Mouse (Mus musculus): ENCODE data around the gene Thap3. TPM values are rescaled to one million over a fixed set of nuclear protein-coding genes. Genes with fewer than 3 reads are reported as not detected.

The Thap3 gene
- polyA plus RNA-seq, 1 experiment, result 20.0 TPM

GRCm38 (mm10) chr4:151975441-151975840, 13.4 kb downstream of the Thap3 start:
- Histone ChIP-seq H3K27me3 (ENCODE audit: control insufficient read depth, insufficient read depth, low read length, poor library complexity, severe bottlenecking) (no peaks in the 10 kb centered on the region), H3K36me3 (ENCODE audit: control insufficient read depth, insufficient read depth, low read length, poor library complexity, severe bottlenecking) (peaks cover 15% of the 10 kb centered on the region), H3K27ac (ENCODE audit: insufficient read depth, low read length) (no peak overlapping the region), H3K4me3 (ENCODE audit: low read depth, low read length) (no peak overlapping the region), H3K4me1 (ENCODE audit: control insufficient read depth, insufficient read depth, low read length) (peaks cover 5% of the 10 kb centered on the region), H3K9ac (ENCODE audit: low read depth, poor library complexity, severe bottlenecking) (no peak overlapping the region), H3K9me3 (replicated peaks; ENCODE audit: control insufficient read depth, insufficient read depth, low read length, poor library complexity, severe bottlenecking) (no peaks in the 10 kb centered on the region)
- TF ChIP-seq CTCF (IDR thresholded peaks at IDR 0.05; ENCODE audit: low read depth, low read length), result no peak
- no peak for TF ChIP-seq POLR2A (IDR thresholded peaks at IDR 0.05; ENCODE audit: insufficient read depth, low read length)
- no peak for TF ChIP-seq EP300 (IDR thresholded peaks at IDR 0.05; ENCODE audit: insufficient read depth, low read depth, low read length)

GRCm38 (mm10) chr4:151972221-151972967, 16.4 kb downstream of the Thap3 start:
- Histone ChIP-seq H3K9ac (ENCODE audit: low read depth, poor library complexity, severe bottlenecking) (no peak overlapping the region), H3K4me1 (ENCODE audit: control insufficient read depth, insufficient read depth, low read length) (peaks cover 10% of the 10 kb centered on the region), H3K27me3 (ENCODE audit: control insufficient read depth, insufficient read depth, low read length, poor library complexity, severe bottlenecking) (no peaks in the 10 kb centered on the region), H3K27ac (ENCODE audit: insufficient read depth, low read length) (no peak overlapping the region), H3K4me3 (ENCODE audit: low read depth, low read length) (no peak overlapping the region), H3K36me3 (ENCODE audit: control insufficient read depth, insufficient read depth, low read length, poor library complexity, severe bottlenecking) (peaks cover 6% of the 10 kb centered on the region; the same call in 1 of the 2 replicates), H3K9me3 (replicated peaks; ENCODE audit: control insufficient read depth, insufficient read depth, low read length, poor library complexity, severe bottlenecking) (no peaks in the 10 kb centered on the region)
- no peak for TF ChIP-seq EP300 (IDR thresholded peaks at IDR 0.05; ENCODE audit: insufficient read depth, low read depth, low read length)
- no peak for TF ChIP-seq POLR2A (IDR thresholded peaks at IDR 0.05; ENCODE audit: insufficient read depth, low read length)
- TF ChIP-seq CTCF (IDR thresholded peaks at IDR 0.05; ENCODE audit: low read depth, low read length), result peak; percentile 84

GRCm38 (mm10) chr4:151968204-151968921, 20.4 kb downstream of the Thap3 start:
- Histone ChIP-seq H3K9ac (ENCODE audit: low read depth, poor library complexity, severe bottlenecking) (no peak overlapping the region), H3K4me1 (ENCODE audit: control insufficient read depth, insufficient read depth, low read length) (peaks cover 10% of the 10 kb centered on the region), H3K27ac (ENCODE audit: insufficient read depth, low read length) (no peak overlapping the region), H3K4me3 (ENCODE audit: low read depth, low read length) (peak overlapping the region; percentile 18), H3K9me3 (replicated peaks; ENCODE audit: control insufficient read depth, insufficient read depth, low read length, poor library complexity, severe bottlenecking) (no peaks in the 10 kb centered on the region), H3K27me3 (ENCODE audit: control insufficient read depth, insufficient read depth, low read length, poor library complexity, severe bottlenecking) (no peaks in the 10 kb centered on the region), H3K36me3 (ENCODE audit: control insufficient read depth, insufficient read depth, low read length, poor library complexity, severe bottlenecking) (peaks cover 15% of the 10 kb centered on the region)
- TF ChIP-seq POLR2A (IDR thresholded peaks at IDR 0.05; ENCODE audit: insufficient read depth, low read length), result no peak
- TF ChIP-seq EP300 (IDR thresholded peaks at IDR 0.05; ENCODE audit: insufficient read depth, low read depth, low read length), result no peak
- TF ChIP-seq CTCF (IDR thresholded peaks at IDR 0.05; ENCODE audit: low read depth, low read length), result no peak

GRCm38 (mm10) chr4:151962817-151963216, 26.0 kb downstream of the Thap3 start:
- no peak for TF ChIP-seq EP300 (IDR thresholded peaks at IDR 0.05; ENCODE audit: insufficient read depth, low read depth, low read length)
- Histone ChIP-seq H3K4me1 (ENCODE audit: control insufficient read depth, insufficient read depth, low read length) (no peaks in the 10 kb centered on the region), H3K4me3 (ENCODE audit: low read depth, low read length) (no peak overlapping the region), H3K27me3 (ENCODE audit: control insufficient read depth, insufficient read depth, low read length, poor library complexity, severe bottlenecking) (no peaks in the 10 kb centered on the region), H3K27ac (ENCODE audit: insufficient read depth, low read length) (no peak overlapping the region), H3K9me3 (replicated peaks; ENCODE audit: control insufficient read depth, insufficient read depth, low read length, poor library complexity, severe bottlenecking) (no peaks in the 10 kb centered on the region), H3K36me3 (ENCODE audit: control insufficient read depth, insufficient read depth, low read length, poor library complexity, severe bottlenecking) (peaks cover 31% of the 10 kb centered on the region), H3K9ac (ENCODE audit: low read depth, poor library complexity, severe bottlenecking) (no peak overlapping the region)

- Histone ChIP-seq H3K4me3 (ENCODE audit: low read depth, low read length) (no peak overlapping the region), H3K9me3 (replicated peaks; ENCODE audit: control insufficient read depth, insufficient read depth, low read length, poor library complexity, severe bottlenecking) (no peaks in the 10 kb centered on the region), H3K27me3 (ENCODE audit: control insufficient read depth, insufficient read depth, low read length, poor library complexity, severe bottlenecking) (no peaks in the 10 kb centered on the region), H3K36me3 (ENCODE audit: control insufficient read depth, insufficient read depth, low read length, poor library complexity, severe bottlenecking) (peaks cover 42% of the 10 kb centered on the region), H3K9ac (ENCODE audit: low read depth, poor library complexity, severe bottlenecking) (no peak overlapping the region), H3K4me1 (ENCODE audit: control insufficient read depth, insufficient read depth, low read length) (no peaks in the 10 kb centered on the region), H3K27ac (ENCODE audit: insufficient read depth, low read length) (no peak overlapping the region)
- no peak for TF ChIP-seq POLR2A (IDR thresholded peaks at IDR 0.05; ENCODE audit: insufficient read depth, low read length)
- TF ChIP-seq CTCF (IDR thresholded peaks at IDR 0.05; ENCODE audit: low read depth, low read length), result no peak
- TF ChIP-seq EP300 (IDR thresholded peaks at IDR 0.05; ENCODE audit: insufficient read depth, low read depth, low read length), result no peak
These were observed 28.3 kb downstream of the Thap3 start for GRCm38 (mm10) chr4:151960513-151960854.

- H3K4me3 ChIP-seq (ENCODE audit: low read depth, low read length), result no peak overlapping the region
- H3K27me3 ChIP-seq (ENCODE audit: control insufficient read depth, insufficient read depth, low read length, poor library complexity, severe bottlenecking), result no peaks in the 10 kb centered on the region
- peaks cover 44% of the 10 kb centered on the region for H3K36me3 ChIP-seq (ENCODE audit: control insufficient read depth, insufficient read depth, low read length, poor library complexity, severe bottlenecking)
- H3K9me3 ChIP-seq (replicated peaks; ENCODE audit: control insufficient read depth, insufficient read depth, low read length, poor library complexity, severe bottlenecking), result no peaks in the 10 kb centered on the region
- no peak for TF ChIP-seq POLR2A (IDR thresholded peaks at IDR 0.05; ENCODE audit: insufficient read depth, low read length)
- no peak for TF ChIP-seq CTCF (IDR thresholded peaks at IDR 0.05; ENCODE audit: low read depth, low read length)
- no peak for TF ChIP-seq EP300 (IDR thresholded peaks at IDR 0.05; ENCODE audit: insufficient read depth, low read depth, low read length)
- no peaks in the 10 kb centered on the region for H3K4me1 ChIP-seq (ENCODE audit: control insufficient read depth, insufficient read depth, low read length)
- H3K27ac ChIP-seq (ENCODE audit: insufficient read depth, low read length), result no peak overlapping the region
- no peak overlapping the region for H3K9ac ChIP-seq (ENCODE audit: low read depth, poor library complexity, severe bottlenecking)
These were observed 28.8 kb downstream of the Thap3 start for GRCm38 (mm10) chr4:151959849-151960512.

All from ES-Bruce4 (cell line).